Comparison of ENCODE assay signal across 11 mouse cellular contexts in genomic region chr4:133017597-133018262, GRCm38 (mm10). TPM values are rescaled to one million over a fixed set of nuclear protein-coding genes. Genes with fewer than 3 reads are reported as not detected.
DNase-seq lines count a peak whose midpoint lies in the region; ATAC-seq and TF ChIP-seq lines count a peak whose summit lies in the region.
"Had no signal": no experiment of that assay in that cellular context is flagged by ENCODE, and none has a peak within 500 bp of the region (broad histone marks: within the 10 kb centered on the region; RNA-seq: fewer than 3 reads in every experiment).

No protein-coding gene starts in this region.

- no peaks in the 10 kb centered on the region for H3K9me3 ChIP-seq in heart, embryonic 15.5 days (replicated peaks)
- no peaks in the 10 kb centered on the region for H3K9me3 ChIP-seq in neural tube, embryonic 12.5 days
- no peaks in the 10 kb centered on the region for H3K9me3 ChIP-seq in hindbrain, postnatal 0 days (ENCODE audit: low read length)

- H3K4me3 ChIP-seq in heart, embryonic 15.5 days = no peak overlapping the region
- no peak overlapping the region for H3K4me3 ChIP-seq in neural tube, embryonic 12.5 days
- no peak overlapping the region for H3K4me3 ChIP-seq in hindbrain, postnatal 0 days (ENCODE audit: low read length)

- no peak overlapping the region for H3K9ac ChIP-seq in heart, embryonic 15.5 days
- H3K9ac ChIP-seq in neural tube, embryonic 12.5 days = no peak overlapping the region
- H3K9ac ChIP-seq in hindbrain, postnatal 0 days (replicated peaks; ENCODE audit: low read length) = 0 out of 2 replicates have a peak overlapping the region, but pooled peaks have one; percentile 38

- 55% methylated on average over 6 of the region's 6 CpGs for WGBS in heart, embryonic 15.5 days
- 68% methylated on average over 6 of the region's 6 CpGs for WGBS in neural tube, embryonic 12.5 days
- WGBS in hindbrain, postnatal 0 days = 54% methylated on average over 6 of the region's 6 CpGs

- peaks cover 96% of the 10 kb centered on the region for H3K4me1 ChIP-seq in heart, embryonic 15.5 days (replicated peaks)
- peaks cover 91% of the 10 kb centered on the region for H3K4me1 ChIP-seq in neural tube, embryonic 12.5 days
- peaks cover 64% of the 10 kb centered on the region for H3K4me1 ChIP-seq in hindbrain, postnatal 0 days (ENCODE audit: insufficient read depth, low read length)

- no peaks in the 10 kb centered on the region for H3K27me3 ChIP-seq in heart, embryonic 15.5 days
- no peaks in the 10 kb centered on the region for H3K27me3 ChIP-seq in neural tube, embryonic 12.5 days (replicated peaks)
- no peaks in the 10 kb centered on the region for H3K27me3 ChIP-seq in hindbrain, postnatal 0 days (ENCODE audit: insufficient read depth, low read length)

- H3K27ac ChIP-seq in heart, embryonic 15.5 days = peak overlapping the region; percentile 97
- H3K27ac ChIP-seq in neural tube, embryonic 12.5 days = no peak overlapping the region
- no peak overlapping the region for H3K27ac ChIP-seq in hindbrain, postnatal 0 days

- H3K36me3 ChIP-seq in heart, embryonic 15.5 days = no peaks in the 10 kb centered on the region
- H3K36me3 ChIP-seq in neural tube, embryonic 12.5 days = no peaks in the 10 kb centered on the region
- H3K36me3 ChIP-seq in hindbrain, postnatal 0 days (ENCODE audit: insufficient read depth, low read length) = no peaks in the 10 kb centered on the region; the same call in 1 of the 2 replicates

- TF ChIP-seq CTCF in hindbrain, postnatal 0 days (IDR thresholded peaks at IDR 0.05; ENCODE audit: low read depth) = no peak

- intact Hi-C loops in heart, postnatal 10 days (cut with DNase I) = no loop called here

- ATAC-seq in heart, embryonic 15.5 days (replicated peaks; ENCODE audit: insufficient number of reproducible peaks, insufficient read depth, low FRiP score, low read depth) = no peak
- ATAC-seq in neural tube, embryonic 12.5 days (ENCODE audit: low FRiP score, low read depth) = no peak
- no peak for ATAC-seq in hindbrain, postnatal 0 days

- no peak for DNase-seq in heart, postnatal 10 days
- DNase-seq in neural tube, embryonic 10.5 days (ENCODE audit: extremely low spot score, low spot score) = no peak
- DNase-seq in hindbrain, postnatal 0 days (ENCODE audit: low spot score) = no peak
- DNase-seq in B cell, adult 2 months = no peak
- DNase-seq in layer of hippocampus, adult 9-11 months = no peak
- DNase-seq: adrenal gland, postnatal 25 days; cerebellum, postnatal 36 days; thymus, postnatal 14 days had no signal

- H3K4me2 ChIP-seq in heart, embryonic 15.5 days = 0 out of 2 replicates have a peak overlapping the region, but pooled peaks have one; percentile 1
- 0 out of 2 replicates have a peak overlapping the region, but pooled peaks have one; percentile 7 for H3K4me2 ChIP-seq in neural tube, embryonic 12.5 days (replicated peaks)
- H3K4me2 ChIP-seq in hindbrain, postnatal 0 days (ENCODE audit: low read depth, low read length) = no peak overlapping the region
- H3K4me2 ChIP-seq: liver, embryonic 11.5 days had no signal

RNA-seq across cellular contexts. Expression of gene Ahdc1, which starts 6.7 kb away (rescaled TPM):
- polyA plus RNA-seq in heart, embryonic 15.5 days (2015; fragmentation: Nextera tagmentation; extraction: Ambion mirVana) = 6.3 and 8.5 TPM in 2 replicates
- 10 to 100 TPM; 54.0 to 63.0 TPM for total RNA-seq in heart, postnatal 10 days (2021)
- 10.5 TPM in 2 replicates for polyA plus RNA-seq in neural tube, embryonic 12.5 days (2016; fragmentation: Nextera tagmentation; extraction: Ambion mirVana)
- total RNA-seq in hindbrain, postnatal 0 days (2014; rRNA removed) = 88.2 and 106 TPM in 2 replicates
- polyA plus RNA-seq in hindbrain, postnatal 0 days (2015; fragmentation: Nextera tagmentation; extraction: Ambion mirVana) = 9.7 and 10.8 TPM in 2 replicates

RNA-seq across cellular contexts. Expression of gene Fgr, which starts 43.8 kb away (rescaled TPM):
- 0.42 and 1.0 TPM in 2 replicates for polyA plus RNA-seq in heart, embryonic 15.5 days (2015; fragmentation: Nextera tagmentation; extraction: Ambion mirVana)
- total RNA-seq in heart, postnatal 10 days (2021) = under 1 TPM; 0.19 to 0.40 TPM
- polyA plus RNA-seq in neural tube, embryonic 12.5 days (2016; fragmentation: Nextera tagmentation; extraction: Ambion mirVana) = 0.22 and 0.28 TPM in 2 replicates
- total RNA-seq in hindbrain, postnatal 0 days (2014; rRNA removed) = 0.07 and 0.73 TPM in 2 replicates
- polyA plus RNA-seq in hindbrain, postnatal 0 days (2015; fragmentation: Nextera tagmentation; extraction: Ambion mirVana) = 0.19 and 0.39 TPM in 2 replicates
